Mouse (Mus musculus) neural tube, embryonic 10.5 days (tissue): Measurements from ENCODE around the gene Dna2.
"Not testable (repeated sequence)": the region's sequence is repeated elsewhere in the genome, so short reads cannot be mapped to it uniquely, and the experiment has no call there.

Experiments
- DNase-seq: peaks from one replicate; pipeline ENCODE4 v3.0.0-alpha.2; 2017; ENCODE audit warnings: low spot score; ENCODE audit errors: extremely low spot score

The Dna2 gene

DNA sequence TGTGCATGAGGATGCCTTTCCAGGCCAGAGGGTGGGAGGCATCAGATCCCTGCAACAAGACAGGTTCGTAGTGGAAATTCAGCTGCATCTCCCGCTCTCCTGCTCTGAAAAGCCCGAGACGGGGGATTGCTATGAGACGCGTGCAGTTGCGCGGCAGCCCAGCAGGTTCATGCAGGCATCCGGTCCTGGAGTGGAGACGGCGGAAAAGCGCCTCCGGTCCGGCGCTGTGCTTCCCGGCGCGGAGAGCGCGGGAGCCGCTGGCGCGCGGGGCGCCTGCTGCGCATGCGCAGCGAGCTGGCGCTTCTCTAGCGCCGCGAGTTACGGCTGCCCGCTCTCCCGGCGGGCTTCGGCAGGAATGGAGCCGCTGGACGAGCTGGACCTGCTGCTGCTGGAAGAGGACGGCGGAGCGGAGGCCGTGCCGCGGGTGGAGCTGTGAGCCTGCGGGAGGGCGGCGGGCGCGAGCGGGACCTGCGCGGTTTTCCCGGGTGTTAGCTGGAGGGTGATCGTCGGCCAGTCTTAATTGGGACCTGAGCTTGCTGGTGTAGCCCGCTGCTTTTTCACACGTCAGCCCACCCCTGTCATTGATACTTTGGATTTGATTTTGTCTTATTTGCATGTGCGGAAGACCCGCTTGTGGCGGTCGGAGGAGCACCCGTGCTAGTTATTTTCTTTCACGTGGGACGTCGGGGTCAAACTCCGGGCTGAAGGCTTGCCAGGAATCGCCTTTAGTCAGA, at the start of gene Dna2:
Gene Dna2 (plus strand): TSS at position 289 of the 734 bp plus-strand sequence.
- peak; percentile 85 for DNase-seq

GRCm38 (mm10) chr10:62897437-62897836, 49.4 kb upstream of the Dna2 start:
- DNase-seq, result no peak

DNA sequence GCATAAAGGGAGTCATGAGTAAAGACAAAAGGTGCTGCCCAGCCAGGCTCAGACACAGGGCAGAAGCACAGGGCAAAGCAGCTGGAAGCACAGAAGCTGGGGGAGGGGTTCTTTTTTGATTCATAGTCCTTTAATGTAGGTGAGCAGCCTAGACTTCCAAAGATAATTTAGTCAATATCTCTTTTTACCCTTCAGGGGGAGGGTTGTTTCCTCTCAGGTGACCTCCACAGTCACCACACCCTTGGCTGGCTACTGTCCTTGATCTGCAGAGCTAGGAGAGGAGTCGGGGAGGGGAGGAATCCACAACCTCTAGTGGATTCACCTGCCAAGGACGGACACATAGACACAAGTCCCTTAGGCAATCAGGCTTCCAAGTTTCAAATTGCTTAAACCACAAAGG, 48.8 kb upstream of the Dna2 start:
- DNase-seq, result no peak

DNA sequence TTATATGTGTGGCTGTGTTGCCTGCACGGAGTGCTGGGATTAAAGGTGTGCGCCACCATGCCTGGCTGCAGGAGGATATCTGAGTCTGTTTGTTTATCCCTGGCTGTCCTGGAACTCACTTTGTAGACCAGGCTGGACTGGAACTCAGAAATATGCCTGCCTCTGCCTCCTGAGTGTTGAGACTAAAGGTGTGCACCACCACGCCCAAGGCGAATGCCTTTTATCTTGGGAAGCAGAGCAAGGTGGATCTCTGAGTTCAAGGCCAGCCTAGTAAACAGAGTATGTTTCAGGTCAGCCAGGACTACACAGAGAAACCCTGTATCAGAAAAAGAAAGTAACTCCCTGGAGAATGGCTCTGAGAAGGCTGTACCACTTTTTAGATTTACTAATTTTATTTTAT, 46.7 kb upstream of the Dna2 start:
- no peak for DNase-seq

DNA sequence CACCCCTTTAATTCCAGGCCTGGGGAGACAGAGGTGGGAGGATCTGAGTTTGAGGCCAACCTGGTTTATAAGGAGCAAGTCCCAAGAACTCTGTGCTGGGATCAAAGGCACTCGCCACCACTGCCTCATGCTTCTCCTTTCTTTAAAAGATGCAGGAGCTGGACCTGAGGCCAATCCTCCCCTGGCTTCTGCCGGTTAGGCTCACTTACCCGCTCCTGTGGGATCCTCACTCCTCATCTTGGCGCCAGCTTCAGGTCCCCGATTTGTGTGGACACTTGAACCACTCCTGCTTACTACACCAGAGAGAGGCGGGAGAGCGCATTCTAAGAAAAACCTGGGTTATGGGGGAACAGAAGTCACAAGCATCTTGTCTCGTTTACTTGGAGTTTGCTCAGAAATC, 45.0 kb upstream of the Dna2 start:
- no peak for DNase-seq

- DNase-seq, result no peak
Observed at GRCm38 (mm10) chr10:62902829-62903228, 44.0 kb upstream of the Dna2 start.

DNA sequence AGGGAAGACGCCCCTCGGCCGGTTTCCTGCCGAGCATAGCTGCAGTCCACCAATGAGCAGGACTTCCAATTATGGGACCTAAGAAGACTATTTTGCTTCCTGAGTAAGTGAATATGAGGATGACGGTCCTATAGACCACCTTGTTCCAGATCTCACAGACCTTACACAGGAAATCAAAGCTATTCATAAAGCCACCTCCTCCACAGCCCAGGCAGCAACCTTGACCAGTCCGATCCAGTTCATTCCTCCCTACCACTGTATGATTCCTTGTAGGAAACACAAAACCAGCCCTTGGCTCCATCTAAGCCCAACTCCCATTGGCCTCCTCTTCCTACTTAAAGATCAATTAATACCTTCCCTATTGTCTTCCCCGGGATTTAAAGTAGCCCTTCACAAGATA, 40.5 kb upstream of the Dna2 start:
- DNase-seq, result no peak

- DNase-seq, result not testable (repeated sequence)
Observed at GRCm38 (mm10) chr10:62908896-62909295, 37.9 kb upstream of the Dna2 start, which contains the start of gene Tet1. Gene Tet1, minus strand, starts transcription at chr10:62908996.

DNA sequence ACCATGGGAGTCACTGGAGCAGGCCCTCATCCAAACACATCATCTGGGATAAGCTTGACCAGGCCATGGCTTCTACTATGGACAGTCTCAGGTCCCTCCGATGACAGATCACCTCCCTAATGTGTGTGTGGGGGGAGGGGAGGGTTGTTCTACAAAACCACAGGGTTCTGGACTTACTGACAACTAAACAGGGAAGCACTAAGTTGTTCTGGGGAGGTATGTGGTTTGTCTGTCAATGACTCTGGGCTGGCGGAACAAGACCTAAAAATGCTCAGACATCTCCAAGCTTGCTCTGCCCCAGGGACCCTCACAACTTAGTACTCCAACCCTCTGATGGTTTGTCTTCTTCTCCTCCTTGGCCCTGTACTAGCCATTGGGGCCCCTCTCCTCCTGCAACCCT, 35.7 kb upstream of the Dna2 start:
- DNase-seq, result no peak

DNA sequence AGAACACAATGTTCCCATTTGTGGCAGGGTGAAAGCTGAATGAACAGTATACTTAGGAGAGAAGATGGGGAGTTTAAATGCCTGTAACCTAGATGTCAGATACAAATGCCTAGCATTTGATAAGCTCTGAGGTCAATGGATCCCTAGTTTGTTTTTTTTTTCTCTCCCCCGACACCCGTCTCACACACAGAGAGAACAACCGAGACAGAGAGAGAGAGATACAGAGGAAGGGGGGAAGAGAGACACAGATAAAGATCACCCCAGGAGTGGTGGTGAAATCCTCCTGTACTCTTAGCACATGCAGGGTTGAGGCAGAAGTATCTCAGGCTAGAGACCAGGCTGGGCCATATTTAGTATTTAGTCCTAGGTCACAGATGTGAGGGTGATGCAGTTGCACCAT, 27.8 kb upstream of the Dna2 start:
- no peak for DNase-seq

- DNase-seq, result peak; percentile 94
Observed at GRCm38 (mm10) chr10:62919925-62920765, 26.7 kb upstream of the Dna2 start, which contains the start of gene Slc25a16. Gene Slc25a16, plus strand, starts transcription at chr10:62920633.

GRCm38 (mm10) chr10:62920766-62921156, 26.1 kb upstream of the Dna2 start:
- no peak for DNase-seq

DNA sequence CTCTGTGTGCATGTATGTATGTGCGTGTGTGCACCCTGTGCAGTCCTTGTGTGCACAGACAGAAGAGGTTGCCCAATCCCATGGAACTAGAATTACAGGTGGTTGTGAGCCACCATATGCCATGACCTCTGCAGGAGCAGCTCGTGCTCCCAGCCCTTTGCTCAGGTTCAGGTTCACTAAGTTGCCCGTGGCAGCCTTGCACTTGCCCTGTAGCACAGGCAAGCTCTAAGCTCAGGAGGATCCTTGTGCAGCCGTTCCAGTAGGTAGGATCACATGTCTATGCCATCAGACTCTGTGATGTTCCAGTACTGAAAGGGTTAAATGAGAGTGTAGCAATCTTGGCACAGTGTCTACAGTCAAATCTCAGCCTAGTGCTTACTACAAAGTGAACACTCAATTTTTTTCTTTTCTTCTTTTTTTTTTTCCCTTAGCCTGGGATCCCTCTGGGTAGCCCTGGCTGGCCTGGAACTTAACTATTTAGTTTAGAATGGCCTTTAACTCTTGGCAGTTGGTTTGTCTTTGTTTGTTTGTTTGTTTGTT, 22.7 kb upstream of the Dna2 start:
- DNase-seq, result no peak

GRCm38 (mm10) chr10:62932381-62932780, 14.4 kb upstream of the Dna2 start:
- DNase-seq, result no peak

DNA sequence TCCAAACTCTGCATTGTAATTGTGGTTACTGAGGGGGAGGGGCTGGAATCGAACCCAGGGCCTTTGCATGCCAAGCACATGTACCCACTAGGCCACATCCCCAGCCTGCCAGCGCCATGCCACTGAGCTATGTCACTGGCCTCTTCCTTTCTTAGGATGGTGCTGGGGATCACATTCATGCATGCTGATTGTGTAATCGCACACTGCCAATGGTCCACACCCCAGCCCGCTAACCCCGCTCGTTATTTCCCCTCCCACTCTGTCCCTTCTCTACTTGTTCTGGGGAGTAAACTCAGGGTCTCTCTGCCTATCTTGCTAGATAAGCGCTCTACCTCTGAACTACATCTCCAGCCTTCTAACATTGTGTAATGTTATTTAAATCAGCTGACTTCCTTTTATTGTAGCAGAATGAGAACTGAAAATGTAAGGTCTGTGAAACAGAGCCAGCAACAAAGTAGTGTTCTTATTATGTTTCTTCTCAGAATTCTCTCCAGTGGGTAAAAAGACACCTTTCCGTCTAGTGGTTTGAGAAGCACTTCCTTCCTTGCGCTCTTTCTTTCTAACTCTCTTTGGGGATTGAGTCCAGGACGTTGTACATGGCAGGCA, 1.7 kb upstream of the Dna2 start:
- DNase-seq, result no peak

- no peak for DNase-seq
Observed at GRCm38 (mm10) chr10:62948551-62948950, 1.7 kb downstream of the Dna2 start.

DNA sequence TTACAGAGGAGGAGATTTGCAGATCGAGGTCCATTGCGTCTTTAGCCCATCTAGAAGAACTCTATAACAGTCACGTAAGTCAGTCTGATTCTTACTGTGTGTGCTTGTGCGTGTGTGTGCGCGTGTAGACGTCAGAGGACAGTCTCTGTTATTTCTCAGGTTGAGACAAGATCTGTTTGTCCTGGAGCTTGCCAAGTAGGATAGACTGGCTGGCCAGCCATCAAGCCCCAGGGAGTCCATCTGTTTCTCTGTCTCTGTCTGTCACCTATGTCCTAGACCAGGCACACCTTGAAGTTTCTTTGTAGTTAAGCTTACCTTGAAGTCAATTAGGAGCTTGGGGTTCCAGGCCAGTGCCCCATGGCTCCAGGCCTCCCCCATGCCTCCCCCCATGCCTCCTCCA, 17.1 kb downstream of the Dna2 start:
- no peak for DNase-seq

GRCm38 (mm10) chr10:62965796-62966195, 19.0 kb downstream of the Dna2 start:
- no peak for DNase-seq

- DNase-seq, result no peak
Observed at GRCm38 (mm10) chr10:62966291-62966690, 19.5 kb downstream of the Dna2 start.

GRCm38 (mm10) chr10:62971821-62972220, 25.0 kb downstream of the Dna2 start:
- no peak for DNase-seq

- no peak for DNase-seq
Observed at GRCm38 (mm10) chr10:62979667-62980038, 32.8 kb downstream of the Dna2 start.
